Mouse (Mus musculus) thymus, adult 2 months (tissue): ENCODE measurements around the gene Donson.

ENCODE experiments used
- CTCF ChIP-seq: fragments of 200-500 bp; IDR thresholded peaks from 2 replicates; pipeline ENCODE4 v1.5.1; 2012; ENCODE audit warnings: mild to moderate bottlenecking, control low read depth, low read length, moderate library complexity, borderline replicate concordance; ENCODE audit not compliant: control insufficient read depth, poor library complexity, insufficient read depth; ENCODE audit errors: extremely low read depth
- POLR2A ChIP-seq: fragments of 200-500 bp; IDR thresholded peaks from 2 replicates; pipeline ENCODE4 v1.6.1; 2012; ENCODE audit warnings: mild to moderate bottlenecking, low read length, control low read depth, moderate library complexity; ENCODE audit not compliant: control insufficient read depth, poor library complexity, insufficient read depth; ENCODE audit errors: extremely low read depth

DNA sequence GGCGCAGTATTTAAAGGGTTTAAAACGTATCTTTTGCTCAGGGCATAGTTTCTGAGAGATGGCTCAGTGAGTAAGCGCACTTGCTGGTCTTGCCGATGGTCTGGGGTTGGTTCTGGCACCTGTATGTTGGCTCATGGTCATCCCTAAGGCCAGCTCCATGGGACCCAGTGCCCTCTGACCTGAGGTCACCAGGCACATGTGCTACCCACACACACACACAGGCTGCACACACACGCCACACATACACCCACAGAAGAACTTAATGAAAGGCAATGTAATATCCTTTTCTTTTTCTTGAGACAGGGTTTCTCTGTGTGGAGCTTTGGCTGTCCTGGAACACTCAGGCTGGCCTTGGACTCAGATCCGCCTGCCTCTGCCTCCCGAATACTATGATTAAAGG is 55.6 kb downstream of the Donson start:
- TF ChIP-seq POLR2A (no peak), CTCF (no peak)
